Mouse (Mus musculus): Measurements from ENCODE around the gene Slc35c1.

Gene Slc35c1

DNA sequence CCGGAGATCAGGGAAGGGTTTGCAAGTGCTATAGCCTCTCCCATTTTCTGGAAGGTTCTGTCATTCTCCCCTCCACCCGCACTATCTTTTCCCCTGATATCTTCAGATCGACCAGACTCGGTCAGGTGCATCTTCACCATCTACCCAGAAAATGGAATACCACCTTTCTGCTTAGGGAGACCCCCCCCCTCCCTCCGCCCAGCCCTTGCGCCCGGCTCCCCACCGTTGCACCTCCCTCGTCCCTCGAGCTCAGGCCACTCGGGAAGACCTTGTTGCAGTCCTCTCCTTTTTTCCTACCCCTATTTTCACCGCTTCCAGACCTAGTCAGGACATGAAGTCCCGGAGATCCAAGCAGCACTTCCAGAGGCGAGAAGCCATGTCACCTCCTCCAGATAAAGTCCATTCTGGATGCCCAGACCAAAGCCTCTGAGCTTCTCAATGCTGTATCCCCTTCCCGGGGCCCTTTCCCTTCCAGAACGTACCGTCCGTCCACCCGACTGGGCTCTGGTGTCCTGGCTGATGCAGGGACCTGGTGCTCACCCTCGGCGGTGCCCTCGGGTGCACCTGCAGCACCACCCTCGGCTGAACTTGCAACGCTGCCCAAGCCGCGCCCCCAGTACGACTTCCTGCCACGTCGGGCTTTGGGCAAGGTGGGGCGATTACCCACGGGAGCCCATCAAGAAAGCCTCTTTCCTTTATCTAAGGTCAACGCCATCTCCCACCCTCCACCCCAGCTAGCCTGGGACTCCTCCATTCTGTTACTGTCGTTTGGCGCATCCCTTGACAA is at the start of gene Slc35c1:
Gene Slc35c1, minus strand, starts transcription at position 618 of the 787 bp plus-strand sequence.
- DNase-seq (ENCODE audit: low read depth in 1 of 2, low spot score in 2 of 2): no peak

DNA sequence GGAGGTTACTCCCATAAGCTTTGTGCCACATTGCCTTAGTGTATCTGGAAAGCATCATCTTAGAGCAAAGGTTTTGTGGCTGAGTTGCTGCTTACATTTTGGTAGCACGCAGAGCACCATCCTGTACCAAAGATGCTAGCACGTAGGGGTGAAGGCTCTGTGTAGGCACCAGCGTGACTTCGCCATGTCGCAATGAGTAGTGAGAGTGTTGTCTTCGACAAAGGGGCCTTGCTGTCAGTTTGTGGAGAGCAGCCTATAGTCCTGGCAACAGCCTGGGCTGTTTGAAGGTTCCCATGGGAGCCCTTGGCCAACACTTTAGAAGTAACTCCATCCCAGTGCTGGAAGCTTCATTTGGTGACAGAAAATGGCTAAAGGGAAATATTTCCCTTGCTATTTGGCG is 45.0 kb upstream of the Slc35c1 start:
- DNase-seq (ENCODE audit: low read depth in 1 of 2, low spot score in 2 of 2): no peak

DNA sequence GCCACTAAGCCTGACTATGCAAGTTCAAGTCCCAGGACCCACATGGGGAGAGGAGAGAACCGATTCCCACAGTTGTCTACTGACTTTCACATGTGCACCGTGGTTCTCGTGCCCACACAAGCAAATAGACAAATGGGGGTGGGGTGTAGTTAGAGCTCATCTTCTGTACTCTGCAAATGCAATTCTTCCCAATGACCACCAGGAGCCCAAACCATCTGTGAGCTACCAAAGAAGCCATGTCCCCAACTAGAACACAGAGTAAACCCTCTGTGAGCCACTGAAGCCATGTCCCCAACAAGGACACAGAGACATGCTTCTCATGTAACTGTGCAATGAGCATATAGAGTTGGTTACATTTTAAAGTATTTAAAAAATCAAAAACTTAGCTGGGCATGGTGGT is 43.1 kb upstream of the Slc35c1 start:
- DNase-seq (ENCODE audit: low read depth in 1 of 2, low spot score in 2 of 2): no peak

DNA sequence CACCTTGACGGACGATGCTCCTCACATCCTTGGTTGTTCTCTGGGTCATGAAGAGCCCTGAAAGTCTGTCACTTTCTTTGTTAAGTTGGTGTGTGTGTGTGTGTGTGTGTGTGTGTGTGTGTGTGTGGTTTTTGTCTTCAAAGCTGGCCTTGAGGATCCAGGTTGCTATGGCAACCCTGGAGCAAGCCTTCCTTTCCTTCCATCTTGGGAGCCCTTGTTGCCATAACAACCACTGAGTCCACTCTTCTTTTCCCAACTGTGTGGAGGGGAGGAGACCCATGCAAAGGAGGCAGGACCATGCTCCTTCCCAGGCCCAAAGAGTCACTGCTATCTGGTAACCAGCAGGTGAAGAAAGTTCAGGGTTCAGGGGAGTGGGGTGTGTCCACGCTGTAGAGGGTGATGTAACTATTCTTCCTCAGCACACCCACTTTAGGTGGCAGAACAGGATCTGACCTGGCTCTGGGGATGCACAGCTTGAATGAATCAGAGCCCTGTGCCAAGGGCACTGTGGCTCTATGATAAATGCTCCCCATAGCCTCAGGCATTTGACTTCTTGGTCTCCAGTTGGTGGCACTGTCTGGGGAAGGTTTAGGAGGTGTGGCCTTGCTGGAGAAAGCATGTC is 39.5 kb upstream of the Slc35c1 start:
- DNase-seq (ENCODE audit: low read depth in 1 of 2, low spot score in 2 of 2): no peak

DNA sequence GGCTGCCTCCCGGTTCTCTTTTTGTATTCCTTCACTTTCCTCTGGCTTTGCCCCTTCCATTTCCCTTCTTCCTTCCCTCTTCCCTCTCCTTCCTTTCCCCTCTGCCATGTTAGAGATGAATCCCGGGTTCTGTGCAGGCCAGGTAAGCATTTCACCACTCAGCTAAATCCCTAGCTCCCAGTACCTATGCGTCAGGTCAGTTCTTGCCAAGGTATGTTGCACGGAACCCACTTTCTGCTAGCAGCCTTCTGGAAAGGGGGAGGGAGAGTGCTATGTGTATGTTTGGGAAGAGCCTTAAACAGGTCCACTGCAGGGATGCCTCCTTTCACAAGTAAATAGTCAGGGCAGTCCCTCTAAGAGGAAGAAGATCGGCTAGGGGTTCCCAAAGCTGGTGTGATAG is 36.8 kb upstream of the Slc35c1 start:
- no peak for DNase-seq (ENCODE audit: low read depth in 1 of 2, low spot score in 2 of 2)

DNA sequence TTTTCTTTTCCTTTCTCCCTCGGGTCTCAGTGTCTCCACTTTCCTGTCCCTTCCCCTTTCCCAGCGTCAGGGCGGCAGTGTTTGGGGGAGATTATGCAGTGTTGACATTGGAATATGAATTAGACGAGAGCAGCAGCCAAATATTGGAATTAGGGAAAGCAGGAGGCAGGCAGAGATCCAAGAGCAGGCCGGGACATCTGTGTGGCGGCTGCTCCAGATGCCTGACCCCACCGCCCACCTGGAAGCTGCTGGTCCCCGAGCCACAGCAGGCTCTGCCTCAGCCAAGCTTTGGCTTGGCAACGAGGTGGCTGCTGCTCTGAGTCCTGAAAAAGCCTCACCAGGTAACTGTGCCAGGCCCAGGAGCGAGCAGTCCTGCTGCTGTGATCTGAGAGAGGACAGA is 36.3 kb upstream of the Slc35c1 start:
- no peak for DNase-seq (ENCODE audit: low read depth in 1 of 2, low spot score in 2 of 2)

DNA sequence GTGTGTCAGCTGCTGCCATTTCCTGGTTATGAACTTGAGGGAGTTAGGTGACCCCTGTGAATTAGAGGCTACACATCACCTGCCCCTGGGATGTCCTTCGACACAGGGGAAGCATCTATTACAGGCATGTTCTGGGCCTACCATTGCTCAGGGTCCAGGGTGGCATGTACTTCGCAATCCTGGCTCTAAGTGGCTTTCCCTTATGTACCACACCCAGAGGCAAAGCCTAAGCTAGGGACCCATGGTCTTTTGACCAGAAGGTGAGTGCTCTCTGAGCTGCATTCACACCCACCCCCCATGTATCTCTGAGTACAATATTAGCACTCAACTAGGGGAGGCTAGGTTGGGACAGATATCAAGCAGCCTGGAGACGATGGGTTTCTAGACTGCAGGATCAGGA is 34.6 kb upstream of the Slc35c1 start:
- DNase-seq (ENCODE audit: low read depth in 1 of 2, low spot score in 2 of 2): no peak

DNA sequence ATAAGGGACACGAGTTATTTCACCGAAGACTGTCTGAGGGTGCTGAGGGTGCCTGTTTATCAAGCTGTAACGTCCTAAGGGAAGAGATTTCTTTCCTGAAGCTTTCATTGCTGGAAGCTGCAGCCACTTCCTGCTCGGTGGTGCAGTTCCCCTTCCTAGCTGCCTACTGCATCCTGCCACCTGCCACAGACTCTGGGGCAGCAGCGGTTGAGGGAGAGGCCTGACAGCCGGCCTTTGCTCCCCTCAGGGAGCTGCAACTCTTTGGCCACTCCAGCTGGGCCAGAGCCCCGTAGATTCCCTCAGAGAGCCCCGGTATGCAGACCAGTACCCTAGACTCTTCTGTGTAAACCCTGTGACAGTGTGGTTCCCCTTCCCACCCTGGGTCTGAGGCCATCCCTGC is 34.1 kb upstream of the Slc35c1 start:
- DNase-seq (ENCODE audit: low read depth in 1 of 2, low spot score in 2 of 2): no peak

DNA sequence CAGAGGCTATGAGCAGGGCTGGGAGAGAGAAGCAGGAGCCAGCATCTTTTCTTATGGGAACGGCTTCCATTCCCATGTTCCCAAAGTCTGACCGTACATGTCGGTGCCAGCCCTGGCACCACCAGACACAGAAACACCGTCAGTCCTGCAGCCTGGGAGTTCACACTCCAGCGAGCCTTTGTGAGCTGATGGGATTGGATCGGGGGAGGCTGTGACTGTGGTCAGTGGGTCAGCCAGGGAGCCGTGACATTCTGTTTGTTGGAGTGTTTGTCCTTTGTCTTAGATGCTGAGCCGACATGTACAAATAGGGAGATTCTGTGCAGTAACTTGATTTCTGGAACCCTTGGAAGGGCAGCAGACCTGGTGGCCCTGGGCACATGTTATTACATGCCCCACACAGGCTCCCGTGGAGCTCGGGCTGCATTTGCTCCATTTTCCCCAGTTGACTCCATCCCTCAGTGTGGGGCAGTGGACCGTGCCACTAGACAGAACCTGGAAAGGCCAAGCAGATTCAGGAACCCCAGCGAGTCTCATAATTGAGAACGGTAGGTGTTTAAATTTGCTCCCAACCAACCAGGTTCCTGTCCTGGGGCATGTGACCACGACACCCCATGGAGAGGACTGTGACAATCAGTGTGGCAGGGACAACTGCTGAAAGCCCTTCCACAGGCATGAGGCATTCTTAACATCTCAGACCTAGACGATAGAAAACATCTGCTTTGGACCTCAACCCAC is 33.5 kb upstream of the Slc35c1 start:
- no peak for DNase-seq (ENCODE audit: low read depth in 1 of 2, low spot score in 2 of 2)

DNA sequence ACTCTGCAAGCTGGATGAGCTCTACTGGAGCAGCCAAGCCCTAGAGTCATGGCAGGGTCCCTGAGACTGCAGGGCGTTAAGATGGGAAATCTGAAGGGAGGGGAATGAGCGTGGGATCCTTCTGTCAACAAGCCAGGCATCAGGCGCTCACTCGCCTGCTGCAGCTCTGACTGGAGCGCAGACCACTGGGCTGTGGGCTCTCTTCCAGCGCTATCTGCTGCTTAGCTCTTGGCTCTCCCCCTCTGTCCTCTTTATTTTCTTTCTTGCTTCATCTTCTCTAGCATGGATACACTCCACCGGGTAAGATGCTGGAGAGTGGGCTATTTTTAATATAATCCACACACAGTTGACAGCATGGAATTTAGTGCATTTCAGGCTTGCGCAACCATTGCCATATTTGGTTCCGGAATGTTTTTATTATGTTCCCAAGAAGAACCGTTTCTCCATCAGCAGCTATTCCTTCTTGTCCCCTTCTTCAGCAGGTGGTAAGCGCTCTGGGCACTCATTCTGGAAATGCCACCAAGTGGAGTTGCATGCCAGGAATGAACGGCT is 31.7 kb upstream of the Slc35c1 start:
- no peak for DNase-seq (ENCODE audit: low read depth in 1 of 2, low spot score in 2 of 2)

DNA sequence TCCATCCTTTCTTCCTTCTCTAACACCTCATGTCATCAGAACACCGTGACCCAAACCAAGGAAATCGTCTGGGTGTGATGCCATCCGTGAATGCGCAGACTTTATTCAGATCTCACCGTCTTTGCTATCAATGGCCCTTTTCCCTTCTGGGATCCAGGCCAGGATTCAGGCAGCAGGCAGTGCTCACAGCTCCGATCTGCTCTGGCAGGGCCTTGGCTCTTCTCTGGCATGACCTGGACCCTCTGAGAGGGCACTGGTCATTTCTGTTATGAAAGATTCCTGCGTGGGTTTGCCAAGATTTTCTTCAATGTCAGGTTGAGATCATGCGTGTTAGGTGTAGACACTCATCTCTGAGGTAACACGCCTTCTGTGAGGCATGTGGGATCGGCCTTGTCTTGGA is 30.2 kb upstream of the Slc35c1 start:
- DNase-seq (ENCODE audit: low read depth in 1 of 2, low spot score in 2 of 2): no peak

DNA sequence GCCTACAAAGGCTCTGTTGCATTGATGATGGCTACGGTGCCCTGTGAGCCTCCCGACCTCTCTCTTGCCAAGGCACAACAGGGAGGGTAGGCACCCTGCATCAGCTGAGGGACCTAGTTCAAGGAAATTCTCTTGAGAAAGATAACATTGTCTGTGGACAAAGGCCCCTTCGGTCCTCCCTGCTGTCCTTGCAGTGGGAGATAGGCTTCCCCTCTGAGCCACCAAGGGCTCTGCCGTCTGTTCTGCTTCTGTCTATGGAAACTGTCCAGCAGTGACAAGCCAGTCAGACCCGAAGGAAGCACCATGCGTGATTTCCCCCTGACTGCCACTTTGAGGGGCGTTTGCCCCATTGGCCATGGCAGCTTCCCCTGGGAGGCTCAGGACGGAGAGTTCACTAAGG is 27.5 kb upstream of the Slc35c1 start:
- DNase-seq (ENCODE audit: low read depth in 1 of 2, low spot score in 2 of 2): no peak

DNA sequence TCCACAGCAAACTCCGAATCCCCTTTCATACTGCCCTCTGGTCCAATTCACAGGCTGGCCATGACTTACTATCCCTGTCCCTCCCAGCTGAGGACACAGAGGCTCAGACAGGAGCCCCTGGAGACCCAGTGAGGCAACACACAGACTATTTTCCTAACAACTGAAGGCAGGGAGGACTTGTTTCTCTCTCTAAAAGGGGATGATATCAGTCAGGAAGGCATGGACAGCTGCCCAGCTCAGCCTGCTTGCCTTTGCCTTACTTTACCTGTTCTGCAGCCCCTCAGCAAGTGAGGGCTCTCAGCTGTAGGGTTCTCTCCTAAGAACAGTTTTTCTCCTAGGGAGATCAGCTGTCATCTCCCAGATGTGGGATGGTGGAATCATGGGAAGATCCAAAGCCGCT is 26.6 kb upstream of the Slc35c1 start:
- no peak for DNase-seq (ENCODE audit: low read depth in 1 of 2, low spot score in 2 of 2)

DNA sequence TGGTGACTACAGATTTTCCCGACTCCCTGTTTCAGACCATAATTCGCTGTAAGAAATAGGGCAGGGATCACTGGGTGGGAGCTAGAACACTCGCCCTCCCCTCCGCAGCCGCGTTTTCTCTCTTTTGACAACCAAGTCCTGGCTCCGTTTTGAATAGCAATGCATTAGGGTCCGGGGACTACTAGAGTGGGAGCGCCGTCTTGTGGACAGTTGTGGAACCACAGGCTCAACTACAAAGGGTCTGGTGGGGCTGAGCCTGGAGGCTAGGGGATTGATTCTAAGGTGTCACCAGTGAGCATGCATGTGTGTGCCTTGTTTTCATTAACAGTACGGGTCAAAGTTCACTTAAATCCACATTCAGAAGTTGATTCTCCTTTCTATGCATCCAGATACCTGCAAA is 26.1 kb upstream of the Slc35c1 start:
- DNase-seq (ENCODE audit: low read depth in 1 of 2, low spot score in 2 of 2): peak; percentile 39 to 67

DNA sequence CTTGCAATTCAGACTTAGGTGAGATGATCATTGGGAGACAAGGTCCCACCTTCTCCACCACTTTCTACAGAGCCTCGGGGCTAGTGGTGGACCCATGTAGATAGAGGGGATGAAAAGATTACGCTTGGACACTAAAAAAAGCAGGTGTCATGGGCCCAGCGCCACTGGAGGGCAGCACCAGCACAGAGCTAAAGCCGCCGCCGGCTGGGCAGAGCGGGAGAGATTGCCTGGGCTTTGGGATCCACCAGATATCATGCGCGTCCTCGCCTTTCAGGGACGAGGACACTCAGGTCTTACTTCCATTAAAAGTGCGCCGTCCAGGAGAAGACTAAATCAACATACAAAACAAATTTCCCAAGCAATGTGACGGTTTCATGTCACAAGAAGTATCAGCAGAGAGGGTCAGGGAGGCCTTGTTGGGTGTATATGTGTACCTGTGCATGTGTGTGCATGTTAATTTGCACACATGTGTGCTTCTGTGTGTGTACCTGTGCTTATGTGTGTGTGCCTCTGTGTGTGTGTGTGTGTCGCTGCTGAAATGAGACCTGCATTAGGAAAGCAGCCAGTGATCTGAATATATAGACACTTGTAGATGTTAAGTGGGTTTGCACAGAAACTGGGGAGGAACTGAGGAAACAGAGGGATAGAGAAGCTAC is 25.4 kb upstream of the Slc35c1 start:
- DNase-seq (ENCODE audit: low read depth in 1 of 2, low spot score in 2 of 2): peak in 1 of 2 experiments; percentile 22

DNA sequence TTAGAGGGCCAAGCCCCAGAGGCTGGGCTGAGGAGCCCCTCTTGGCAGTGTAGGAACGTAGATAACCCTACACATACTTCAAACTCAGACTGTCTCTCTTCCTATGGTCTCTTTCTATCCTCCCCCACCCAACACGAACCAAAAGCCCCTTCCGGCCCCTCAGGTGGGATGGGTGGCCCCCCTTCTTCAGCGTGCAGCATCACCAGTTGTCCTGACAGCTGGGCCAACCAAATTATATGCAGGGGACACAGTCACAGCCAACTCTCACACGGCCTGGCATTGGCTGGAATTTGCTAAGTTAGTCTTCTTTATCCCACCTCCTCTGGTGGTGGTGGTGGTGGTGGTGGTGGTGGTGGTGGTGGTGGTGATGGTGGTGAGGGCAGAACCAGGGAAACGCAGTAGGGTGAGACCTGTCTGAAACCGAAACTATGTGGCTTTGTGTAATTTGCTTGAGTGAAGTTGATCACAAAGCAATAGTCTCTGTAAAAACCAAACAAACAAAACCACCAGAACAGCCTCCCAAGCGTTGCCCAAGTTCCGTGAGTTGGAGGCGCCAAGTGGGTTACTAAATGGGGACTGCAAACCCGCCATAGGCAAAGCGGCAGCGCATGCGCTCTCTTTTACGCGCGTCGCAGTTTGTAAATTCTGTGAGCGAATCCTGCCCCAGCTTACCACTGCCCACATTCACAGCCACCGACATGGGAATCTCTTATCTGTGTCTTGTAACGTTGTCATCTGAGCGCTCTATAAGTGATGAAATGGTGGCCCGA is 24.1 kb upstream of the Slc35c1 start:
- DNase-seq (ENCODE audit: low read depth in 1 of 2, low spot score in 2 of 2): peak in 1 of 2 experiments; percentile 17

DNA sequence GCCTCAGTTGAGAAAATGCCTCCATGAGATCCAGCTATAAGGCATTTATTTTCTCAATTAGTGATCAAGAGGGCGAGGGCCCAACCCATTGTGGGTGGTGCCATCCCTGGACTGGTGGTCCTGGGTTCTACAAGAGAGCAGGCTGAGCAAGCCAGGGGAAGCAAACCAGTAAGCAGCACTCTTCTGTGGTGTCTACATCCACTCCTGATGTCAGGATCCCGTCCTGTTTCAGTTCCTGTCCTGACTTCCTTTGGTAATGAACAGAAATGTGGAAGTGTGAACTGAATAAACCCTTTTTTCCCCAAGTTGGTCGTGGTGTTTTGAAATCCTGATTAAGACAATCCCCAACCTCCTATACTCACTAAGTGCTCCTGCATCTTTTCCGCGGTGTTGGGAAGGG is 23.2 kb upstream of the Slc35c1 start:
- peak in 1 of 2 experiments; percentile 45 for DNase-seq (ENCODE audit: low read depth in 1 of 2, low spot score in 2 of 2)

DNA sequence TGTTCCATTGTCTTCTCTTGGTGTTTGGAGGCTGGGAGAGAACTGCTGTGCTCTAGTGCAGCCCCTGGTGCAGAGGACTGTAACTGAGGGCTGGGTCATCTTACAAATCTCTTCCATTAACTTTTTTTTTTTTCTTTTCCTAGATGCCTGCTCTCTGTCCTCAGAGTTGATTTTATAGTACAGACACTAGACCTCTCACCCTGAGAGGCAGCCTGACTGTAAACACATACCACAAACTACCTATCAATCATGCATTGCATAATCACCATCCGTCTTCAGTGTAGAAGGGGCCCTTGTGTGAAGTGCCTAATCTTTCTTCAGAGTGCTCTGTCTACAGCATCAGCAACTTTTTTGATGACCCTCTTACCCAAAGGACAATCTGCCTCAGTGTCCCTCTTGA is 22.2 kb upstream of the Slc35c1 start:
- DNase-seq (ENCODE audit: low read depth in 1 of 2, low spot score in 2 of 2): no peak

DNA sequence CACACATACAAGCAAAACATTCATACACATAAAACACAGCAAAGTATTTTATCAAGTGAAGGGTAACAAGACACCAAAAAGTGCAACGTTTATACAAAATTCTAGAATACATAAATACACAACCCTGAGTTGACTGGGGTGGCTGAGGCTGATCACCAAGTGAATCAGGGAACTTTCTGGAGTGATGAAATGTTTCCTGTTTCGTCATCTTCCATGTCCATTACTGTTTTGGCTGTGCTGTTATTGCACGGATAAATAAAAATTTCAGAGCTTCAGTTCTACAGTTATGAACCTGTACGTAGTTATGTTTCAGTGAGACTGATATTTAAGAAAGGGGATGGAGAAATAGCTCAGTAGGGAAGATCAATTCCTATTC is 18.0 kb upstream of the Slc35c1 start:
- no peak for DNase-seq (ENCODE audit: low read depth in 1 of 2, low spot score in 2 of 2)

DNA sequence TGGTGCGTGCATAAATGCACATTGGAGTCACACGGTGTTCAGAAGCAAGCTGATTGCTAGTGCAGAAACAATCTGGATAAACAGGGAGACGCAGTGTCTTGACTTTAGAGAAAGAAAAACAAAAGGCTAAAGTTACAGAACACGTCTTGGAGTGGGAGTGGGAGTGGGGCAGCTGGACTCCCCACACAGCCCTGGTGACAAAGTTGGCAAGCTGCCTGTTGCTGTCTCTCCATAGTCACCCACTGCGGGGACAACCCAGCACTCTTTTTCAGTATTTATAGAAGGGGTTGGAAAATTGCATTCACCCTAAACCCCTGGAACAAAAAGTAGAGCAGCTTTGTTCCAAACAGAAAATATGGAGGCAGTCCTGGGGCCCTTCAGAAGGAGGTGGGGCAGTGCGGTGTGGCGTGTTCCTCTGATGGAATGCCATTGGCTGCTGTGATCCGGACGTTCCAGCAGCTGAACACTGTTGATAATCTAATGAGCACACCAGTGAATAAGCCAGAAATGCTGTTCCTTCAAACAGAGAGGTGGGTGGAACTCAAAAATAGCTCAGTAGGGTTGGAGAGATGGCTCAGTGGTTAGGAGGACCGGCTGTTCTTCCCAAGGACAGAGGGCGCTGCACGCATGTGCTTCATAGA is 17.5 kb upstream of the Slc35c1 start:
- no peak for DNase-seq (ENCODE audit: low read depth in 1 of 2, low spot score in 2 of 2)
